Mouse (Mus musculus): Measurements from ENCODE around the gene BC004004. TPM values are rescaled to one million over a fixed set of nuclear protein-coding genes. Genes with fewer than 3 reads are reported as not detected.
A peak's percentile ranks its signal among the peaks of the same experiment; 100 is the strongest.
"Not testable (repeated sequence)": the region's sequence is repeated elsewhere in the genome, so short reads cannot be mapped to it uniquely, and the experiment has no call there.

Gene BC004004
- total RNA-seq, 2 experiments from 2014 or later: 70.1 to 81.0 TPM

- no peak for ATAC-seq (ENCODE audit: poor library complexity, severe bottlenecking)
These were observed 74.7 kb downstream of the BC004004 start for GRCm38 (mm10) chr17:29343241-29343640.

GRCm38 (mm10) chr17:29345272-29345671 is 76.7 kb downstream of the BC004004 start:
- no peak for ATAC-seq (ENCODE audit: poor library complexity, severe bottlenecking)

- ATAC-seq (ENCODE audit: poor library complexity, severe bottlenecking): no peak
These were observed 78.0 kb downstream of the BC004004 start for GRCm38 (mm10) chr17:29346496-29347125.

- no peak for ATAC-seq (ENCODE audit: poor library complexity, severe bottlenecking)
These were observed 78.6 kb downstream of the BC004004 start for GRCm38 (mm10) chr17:29347126-29347644.

- ATAC-seq (ENCODE audit: poor library complexity, severe bottlenecking): peak; percentile 100
These were observed 79.2 kb downstream of the BC004004 start, which contains the start of gene Mtch1 for GRCm38 (mm10) chr17:29347645-29348256. Mtch1 (minus strand) TSS chr17:29347934.

GRCm38 (mm10) chr17:29348996-29349395 is 80.4 kb downstream of the BC004004 start:
- ATAC-seq (ENCODE audit: poor library complexity, severe bottlenecking): no peak

- not testable (repeated sequence) for ATAC-seq (ENCODE audit: poor library complexity, severe bottlenecking)
These were observed 82.5 kb downstream of the BC004004 start for GRCm38 (mm10) chr17:29351056-29351455.

GRCm38 (mm10) chr17:29355461-29355840 is 86.9 kb downstream of the BC004004 start:
- no peak for ATAC-seq (ENCODE audit: poor library complexity, severe bottlenecking)

- no peak for ATAC-seq (ENCODE audit: poor library complexity, severe bottlenecking)
These were observed 87.4 kb downstream of the BC004004 start for GRCm38 (mm10) chr17:29355841-29356478.

GRCm38 (mm10) chr17:29356479-29356856 is 87.9 kb downstream of the BC004004 start:
- no peak for ATAC-seq (ENCODE audit: poor library complexity, severe bottlenecking)

GRCm38 (mm10) chr17:29356882-29357281 is 88.3 kb downstream of the BC004004 start:
- ATAC-seq (ENCODE audit: poor library complexity, severe bottlenecking): no peak

GRCm38 (mm10) chr17:29358928-29359327 is 90.3 kb downstream of the BC004004 start:
- no peak for ATAC-seq (ENCODE audit: poor library complexity, severe bottlenecking)

GRCm38 (mm10) chr17:29360761-29361221 is 92.2 kb downstream of the BC004004 start, which contains the start of gene Fgd2:
Fgd2 (plus strand) TSS chr17:29360914.
- ATAC-seq (ENCODE audit: poor library complexity, severe bottlenecking): peak; percentile 93

- ATAC-seq (ENCODE audit: poor library complexity, severe bottlenecking): peak; percentile 60
These were observed 93.5 kb downstream of the BC004004 start for GRCm38 (mm10) chr17:29361982-29362691.

GRCm38 (mm10) chr17:29363109-29363508 is 94.5 kb downstream of the BC004004 start:
- no peak for ATAC-seq (ENCODE audit: poor library complexity, severe bottlenecking)

Other genes with a start within 250 kb of the BC004004 start
- gene Srsf3, start 236.2 kb upstream of the BC004004 start, total RNA-seq (2015): 317 and 383 TPM in 2 replicates
- gene Srsf3, start 236.2 kb upstream of the BC004004 start, total RNA-seq (2017): 479 and 534 TPM in 2 replicates
- gene Cdkn1a, start 177.8 kb upstream of the BC004004 start, total RNA-seq (2015): 19.9 and 22.6 TPM in 2 replicates
- 3.7 and 5.8 TPM in 2 replicates for gene Cdkn1a, start 177.8 kb upstream of the BC004004 start, total RNA-seq (2017)
- gene Rab44, start 154.6 kb upstream of the BC004004 start, total RNA-seq (2015): 52.2 and 62.4 TPM in 2 replicates
- 104 and 105 TPM in 2 replicates for gene Rab44, start 154.6 kb upstream of the BC004004 start, total RNA-seq (2017)
- 0.25 TPM in 1 of 2 replicates, not detected in the other for gene Cpne5, start 30.6 kb upstream of the BC004004 start, total RNA-seq (2015)
- not detected in 2 replicates for gene Cpne5, start 30.6 kb upstream of the BC004004 start, total RNA-seq (2017)
- 37.5 and 39.4 TPM in 2 replicates for gene Ppil1, start 4.6 kb upstream of the BC004004 start, total RNA-seq (2015)
- gene Ppil1, start 4.6 kb upstream of the BC004004 start, total RNA-seq (2017): 53.6 and 57.3 TPM in 2 replicates
- 32.6 and 44.2 TPM in 2 replicates for gene Pi16, start 48.9 kb downstream of the BC004004 start, total RNA-seq (2015)
- gene Pi16, start 48.9 kb downstream of the BC004004 start, total RNA-seq (2017): 59.2 and 64.7 TPM in 2 replicates
- gene Mtch1, start 79.1 kb downstream of the BC004004 start, total RNA-seq (2015): 111 and 128 TPM in 2 replicates
- gene Mtch1, start 79.1 kb downstream of the BC004004 start, total RNA-seq (2017): 84.1 and 107 TPM in 2 replicates
- 44.8 and 47.7 TPM in 2 replicates for gene Fgd2, start 92.1 kb downstream of the BC004004 start, total RNA-seq (2015)
- gene Fgd2, start 92.1 kb downstream of the BC004004 start, total RNA-seq (2017): 45.5 and 48.0 TPM in 2 replicates
- 65.2 and 66.9 TPM in 2 replicates for gene Pim1, start 222.0 kb downstream of the BC004004 start, total RNA-seq (2015)
- gene Pim1, start 222.0 kb downstream of the BC004004 start, total RNA-seq (2017): 155 and 168 TPM in 2 replicates